In genomic region chr17:88378505-88378904, GRCm38 (mm10) we compare ENCODE assay signal across 11 mouse cellular contexts.
A peak's percentile ranks its signal among the peaks of the same experiment; 100 is the strongest.
DNase-seq lines count a peak whose midpoint lies in the region; ATAC-seq lines count a peak whose summit lies in the region.
"Had no signal": no experiment of that assay in that cellular context is flagged by ENCODE, and none has a peak within 500 bp of the region (broad histone marks: within the 10 kb centered on the region; RNA-seq: fewer than 3 reads in every experiment).

No protein-coding gene starts in this region.

- no peak overlapping the region for H3K27ac ChIP-seq in forebrain, embryonic 11.5 days (ENCODE audit: low read depth, low read length)
- H3K27ac ChIP-seq: liver, embryonic 13.5 days; midbrain, embryonic 13.5 days; stomach, embryonic 15.5 days had no signal

- no peaks in the 10 kb centered on the region for H3K27me3 ChIP-seq in forebrain, embryonic 11.5 days (ENCODE audit: control insufficient read depth, insufficient read depth, low read length)
- H3K27me3 ChIP-seq: liver, embryonic 13.5 days; stomach, embryonic 15.5 days had no signal

- H3K9me3 ChIP-seq in forebrain, embryonic 11.5 days (ENCODE audit: control insufficient read depth, low read length) = no peaks in the 10 kb centered on the region; the same call in 1 of the 2 replicates
- H3K9me3 ChIP-seq: liver, embryonic 13.5 days; midbrain, embryonic 13.5 days; stomach, embryonic 15.5 days had no signal

- no peaks in the 10 kb centered on the region for H3K4me1 ChIP-seq in forebrain, embryonic 11.5 days (replicated peaks; ENCODE audit: control insufficient read depth, insufficient read depth, low read length)
- H3K4me1 ChIP-seq: liver, embryonic 13.5 days; midbrain, embryonic 13.5 days; stomach, embryonic 15.5 days had no signal

- H3K9ac ChIP-seq in forebrain, embryonic 11.5 days (ENCODE audit: low read length) = no peak overlapping the region
- H3K9ac ChIP-seq: liver, embryonic 13.5 days; midbrain, embryonic 13.5 days; stomach, embryonic 15.5 days had no signal

- WGBS in forebrain, embryonic 11.5 days = 81% methylated on average over 5 of the region's 5 CpGs

- H3K4me2 ChIP-seq in forebrain, embryonic 11.5 days (ENCODE audit: low read depth, low read length, severe bottlenecking) = no peak overlapping the region
- H3K4me2 ChIP-seq: liver, embryonic 13.5 days; midbrain, embryonic 13.5 days; stomach, embryonic 15.5 days had no signal

- peak; percentile 9 for DNase-seq in gastrocnemius, postnatal 10 days
- DNase-seq in gastrocnemius, adult 8-10 months (ENCODE audit: low spot score in 2 of 2) = no peak
- peak; percentile 8 for DNase-seq in lung, postnatal 36 days
- no peak for DNase-seq in lung, postnatal 25 days (ENCODE audit: low spot score)
- peak; percentile 44 for DNase-seq in NIH3T3 (ENCODE audit: low read depth)
- peak; percentile 33 for DNase-seq in thymus, postnatal 25 days
- no peak for DNase-seq in forebrain, embryonic 11.5 days (ENCODE audit: low spot score)
- DNase-seq in left cerebral cortex, postnatal 10 days (ENCODE audit: extremely low spot score in 1 of 2, low spot score in 2 of 2) = no peak
- DNase-seq: liver, embryonic 13.5 days had no signal

- intact Hi-C loops in left cerebral cortex, postnatal 10 days (cut with DNase I) = no loop called here

- no peak for ATAC-seq in forebrain, embryonic 11.5 days (replicated peaks; ENCODE audit: low FRiP score)
- ATAC-seq: midbrain, embryonic 13.5 days had no signal

- H3K36me3 ChIP-seq in forebrain, embryonic 11.5 days (ENCODE audit: control insufficient read depth, insufficient read depth, low read length) = no peaks in the 10 kb centered on the region
- H3K36me3 ChIP-seq: liver, embryonic 13.5 days; midbrain, embryonic 13.5 days; stomach, embryonic 15.5 days had no signal

- no peak overlapping the region for H3K4me3 ChIP-seq in forebrain, embryonic 11.5 days (ENCODE audit: low read depth, low read length)
- H3K4me3 ChIP-seq: liver, embryonic 13.5 days; midbrain, embryonic 13.5 days; stomach, embryonic 15.5 days had no signal

Comparison
In these comparisons a context has a peak if more than half of its experiments do, and no peak if none do; other contexts are left out.
1. DNase-seq: peak in gastrocnemius, postnatal 10 days (single experiment), lung, postnatal 36 days (single experiment), NIH3T3 (single experiment) and thymus, postnatal 25 days (single experiment); none in gastrocnemius, adult 8-10 months (0 of 2), lung, postnatal 25 days (single experiment), forebrain, embryonic 11.5 days (single experiment) and left cerebral cortex, postnatal 10 days (0 of 2).